Mouse (Mus musculus) stomach, embryonic 14.5 days (tissue): ENCODE measurements at regions not wholly inside any gene's neighbourhood (a gene's known extent, or its start where the extent isn't known, plus 50 kb on each side); places are given as distances from the start of the nearest gene placed in this dataset.

Source experiments
- ATAC-seq: fragments of 200-750 bp; cut with Nextera tagmentation; 2 replicates; pipeline ENCODE4 v1.8.0; 2017; ENCODE audit warnings: low read depth, moderate TSS enrichment; ENCODE audit not compliant: insufficient number of reproducible peaks, insufficient read depth, low FRiP score
- H3K27ac ChIP-seq: fragments of 300-500 bp; sonication (generic); 2 replicates; pipeline ENCODE4 v1.5.1; 2014; ENCODE audit warnings: mild to moderate bottlenecking, low read length, moderate library complexity, mixed read lengths
- H3K27me3 ChIP-seq: fragments of 300-500 bp; sonication (generic); 2 replicates; pipeline ENCODE4 v1.6.1; 2014; ENCODE audit warnings: low read length, control low read depth, mixed read lengths; ENCODE audit not compliant: control insufficient read depth, insufficient read depth
- H3K36me3 ChIP-seq: fragments of 300-500 bp; sonication (generic); 2 replicates; pipeline ENCODE4 v1.6.1; 2014; ENCODE audit warnings: mild to moderate bottlenecking, control low read depth, low read length, moderate library complexity, mixed read lengths; ENCODE audit not compliant: control insufficient read depth, insufficient read depth
- H3K4me1 ChIP-seq: fragments of 300-500 bp; sonication (generic); 2 replicates; pipeline ENCODE4 v1.6.1; 2014; ENCODE audit warnings: low read length, control low read depth, mixed read lengths; ENCODE audit not compliant: control insufficient read depth, insufficient read depth
- H3K4me2 ChIP-seq: fragments of 300-500 bp; sonication (generic); replicated peaks from 2 replicates; pipeline ENCODE4 v1.6.1; 2014; ENCODE audit warnings: low read depth, low read length, control low read depth
- H3K4me3 ChIP-seq: fragments of 300-500 bp; sonication (generic); 2 replicates; pipeline ENCODE4 v1.5.1; 2014; ENCODE audit warnings: low read depth, low read length, control low read depth
- H3K9ac ChIP-seq: fragments of 300-500 bp; sonication (generic); replicated peaks from 2 replicates; pipeline ENCODE4 v1.6.1; 2014; ENCODE audit warnings: low read depth, mild to moderate bottlenecking, control low read depth, low read length, moderate library complexity, mixed read lengths
- H3K9me3 ChIP-seq: fragments of 300-500 bp; sonication (generic); 2 replicates; pipeline ENCODE4 v1.6.1; 2016; ENCODE audit warnings: low read depth, low read length, control low read depth; ENCODE audit not compliant: control insufficient read depth
- WGBS: fragments of 180-500 bp; shearing (Covaris S2); extraction: QIAGEN DNeasy Blood & Tissue Kit; methylation state at CpG from one replicate; pipeline ENCODE4 v1.1.7; 2014; 5-methylcytosine and 5-hydroxymethylcytosine counted together

DNA sequence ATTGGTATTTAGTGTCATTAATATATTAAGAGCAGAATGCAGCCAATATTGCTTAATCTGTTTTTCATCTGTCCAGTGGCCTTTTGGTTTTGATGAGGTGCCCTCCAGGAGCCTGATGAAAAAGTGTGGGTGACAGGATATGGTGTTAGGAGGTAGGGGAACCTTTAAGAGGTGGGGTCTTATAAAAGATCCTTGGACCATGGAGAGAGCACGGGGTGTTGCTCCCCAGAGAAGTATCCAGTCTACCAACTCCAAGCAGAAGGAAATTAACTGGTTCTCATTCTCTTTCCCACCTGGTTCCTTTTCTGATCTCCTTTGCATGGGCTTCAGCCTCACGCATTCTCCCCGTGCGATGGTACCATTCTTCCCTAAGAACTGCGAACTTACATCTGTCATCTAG lies 75.7 kb upstream of the Zfp280d start:
- Histone ChIP-seq H3K9me3 (no peaks in the 10 kb centered on the region), H3K27me3 (no peaks in the 10 kb centered on the region), H3K9ac (no peak overlapping the region), H3K4me2 (no peak overlapping the region), H3K27ac (no peak overlapping the region), H3K4me3 (no peak overlapping the region), H3K36me3 (no peaks in the 10 kb centered on the region), H3K4me1 (no peaks in the 10 kb centered on the region)
- 96% methylated on average over 5 of the region's 5 CpGs for WGBS
- ATAC-seq: no peak

DNA sequence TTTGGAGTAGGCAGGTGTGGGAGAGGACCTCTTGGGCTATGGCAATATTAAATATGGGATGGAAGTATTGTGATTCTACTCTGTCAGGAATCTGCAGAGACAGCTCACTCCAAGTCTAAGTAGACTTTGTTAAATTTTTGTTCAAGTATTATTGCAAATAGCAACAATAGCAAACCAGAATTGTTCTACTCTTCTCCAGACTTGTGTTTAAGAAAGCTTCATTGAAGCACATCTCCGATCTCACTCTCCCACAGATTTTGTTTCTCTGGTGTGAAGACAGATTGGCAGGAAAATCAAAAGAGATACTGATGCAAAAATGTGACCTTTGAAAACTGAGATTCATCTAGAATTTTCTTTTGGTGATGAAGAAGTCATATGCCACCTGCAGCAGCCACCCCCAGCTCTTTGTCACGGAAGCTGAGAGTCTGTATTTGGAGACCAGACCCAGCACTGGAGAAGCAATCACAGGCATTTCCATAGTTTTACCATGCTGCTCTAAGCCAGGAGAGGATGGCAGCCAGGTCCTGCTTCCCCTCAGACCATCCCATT lies 70.2 kb upstream of the Zfp280d start:
- Histone ChIP-seq H3K4me2 (no peak overlapping the region), H3K27me3 (no peaks in the 10 kb centered on the region), H3K27ac (no peak overlapping the region), H3K9me3 (no peaks in the 10 kb centered on the region), H3K9ac (no peak overlapping the region), H3K4me1 (no peaks in the 10 kb centered on the region), H3K36me3 (no peaks in the 10 kb centered on the region), H3K4me3 (no peak overlapping the region)
- no peak for ATAC-seq
- WGBS: 91% methylated on average over 2 of the region's 2 CpGs

DNA sequence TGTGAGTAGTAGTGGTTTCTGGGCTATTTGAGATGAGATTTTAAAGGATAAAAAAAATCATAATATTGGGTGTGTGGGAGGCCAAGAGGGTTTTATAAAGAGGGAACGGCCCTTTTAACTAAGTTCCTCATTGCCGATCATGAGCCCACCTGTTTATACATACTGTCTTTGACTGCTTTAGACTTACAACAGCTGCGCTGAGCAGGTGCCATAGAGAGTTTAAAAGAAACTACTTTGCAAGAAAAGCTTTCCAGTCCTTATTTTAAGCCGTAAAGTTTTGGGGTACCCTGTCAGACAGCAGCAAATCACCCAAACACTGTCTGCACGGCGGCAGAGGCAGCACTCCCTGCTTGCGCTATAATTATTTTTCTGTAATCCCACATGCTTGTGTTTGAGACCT lies 68.8 kb upstream of the Zfp280d start:
- Histone ChIP-seq H3K4me2 (no peak overlapping the region), H3K9me3 (no peaks in the 10 kb centered on the region), H3K4me1 (no peaks in the 10 kb centered on the region), H3K9ac (no peak overlapping the region), H3K27ac (no peak overlapping the region), H3K4me3 (no peak overlapping the region), H3K36me3 (no peaks in the 10 kb centered on the region), H3K27me3 (no peaks in the 10 kb centered on the region)
- WGBS: 53% methylated on average over 7 of the region's 7 CpGs
- no peak for ATAC-seq

DNA sequence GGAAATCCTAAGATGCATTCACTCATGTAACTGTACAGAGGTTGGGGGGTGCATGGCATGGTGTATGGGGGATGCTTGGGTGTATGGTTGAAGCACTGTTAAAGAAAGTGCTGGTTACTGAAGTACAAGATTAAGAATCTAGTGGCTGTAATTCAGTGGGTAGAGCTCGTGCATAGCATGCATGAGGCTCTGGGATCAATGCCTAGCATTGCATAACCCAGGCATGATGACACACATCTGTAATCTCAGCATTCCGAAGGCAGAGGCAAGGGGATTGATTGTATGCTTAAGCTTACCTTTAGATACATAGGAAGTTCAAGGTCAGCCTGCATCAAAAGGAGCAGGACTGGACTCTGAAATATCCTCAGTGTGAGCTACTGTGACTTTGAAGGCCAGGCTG lies 67.7 kb upstream of the Zfp280d start:
- Histone ChIP-seq H3K4me1 (no peaks in the 10 kb centered on the region), H3K4me2 (no peak overlapping the region), H3K4me3 (no peak overlapping the region), H3K27ac (no peak overlapping the region), H3K27me3 (no peaks in the 10 kb centered on the region), H3K9ac (no peak overlapping the region), H3K36me3 (no peaks in the 10 kb centered on the region), H3K9me3 (no peaks in the 10 kb centered on the region)
- ATAC-seq: no peak
- WGBS: 56% methylated on average over 2 of the region's 2 CpGs

DNA sequence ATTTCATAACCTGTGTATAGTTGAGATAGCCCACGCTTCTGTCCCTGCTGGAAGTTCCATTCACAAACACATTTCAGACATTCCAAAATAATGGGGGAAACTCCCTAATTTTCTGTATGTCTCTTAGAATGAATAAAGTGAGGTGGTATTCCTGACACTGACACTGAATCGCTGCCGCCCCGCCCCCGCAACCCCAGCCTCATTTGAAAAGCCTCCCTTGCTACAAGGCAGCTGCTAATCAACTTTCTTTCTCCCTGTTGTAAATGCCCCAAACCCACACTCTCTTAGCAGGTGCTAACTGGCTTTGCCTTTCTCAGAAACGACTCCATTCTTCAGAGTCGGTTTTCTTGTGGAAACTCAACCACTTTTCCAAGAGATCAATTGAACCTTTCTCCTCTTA lies 66.4 kb upstream of the Zfp280d start:
- no peak overlapping the region for H3K27ac ChIP-seq
- H3K4me3 ChIP-seq: no peak overlapping the region
- ATAC-seq: no peak
- H3K4me2 ChIP-seq: no peak overlapping the region
- H3K9me3 ChIP-seq: no peaks in the 10 kb centered on the region
- H3K9ac ChIP-seq: no peak overlapping the region
- no peaks in the 10 kb centered on the region for H3K4me1 ChIP-seq
- no peaks in the 10 kb centered on the region for H3K36me3 ChIP-seq
- no peaks in the 10 kb centered on the region for H3K27me3 ChIP-seq
- WGBS: 57% methylated on average over 7 of the region's 7 CpGs

DNA sequence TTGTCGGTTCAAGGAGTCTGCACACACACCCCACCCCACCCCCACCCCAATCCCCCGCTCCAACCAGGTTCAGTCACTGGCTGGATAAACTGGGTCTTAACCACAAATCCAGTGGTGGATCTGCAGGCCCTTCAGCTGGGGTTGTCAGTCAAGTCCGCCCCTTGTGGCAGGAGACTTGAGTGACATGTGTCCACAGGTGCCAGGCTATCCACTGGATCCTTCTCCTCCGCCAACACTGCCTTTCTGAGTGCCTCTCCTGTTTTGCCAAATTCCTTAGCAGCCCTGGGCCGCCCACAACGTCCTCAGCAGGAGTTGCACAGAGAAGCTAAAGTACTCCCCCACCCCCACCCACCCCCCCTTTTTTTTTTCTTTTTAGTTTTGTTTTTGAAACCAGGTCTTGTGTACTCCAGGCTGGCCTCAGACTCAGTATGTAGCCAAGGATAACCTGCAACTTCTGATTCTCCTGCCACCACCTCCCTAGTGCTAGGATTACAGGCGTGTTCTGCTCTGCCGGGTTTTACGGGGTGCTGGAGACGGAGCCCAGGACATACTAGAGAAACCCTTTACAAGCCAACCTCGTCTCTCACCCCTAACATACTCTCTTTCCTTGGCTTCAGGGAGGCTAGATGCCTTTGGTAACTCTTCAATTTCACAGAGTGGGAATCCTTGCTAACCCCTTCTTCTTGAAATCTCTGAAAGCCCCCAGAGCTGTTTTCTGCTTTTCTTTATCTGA lies 57.2 kb upstream of the Zfp280d start:
- 77% methylated on average over 11 of the region's 11 CpGs for WGBS
- H3K9me3 ChIP-seq: no peaks in the 10 kb centered on the region
- ATAC-seq: no peak

DNA sequence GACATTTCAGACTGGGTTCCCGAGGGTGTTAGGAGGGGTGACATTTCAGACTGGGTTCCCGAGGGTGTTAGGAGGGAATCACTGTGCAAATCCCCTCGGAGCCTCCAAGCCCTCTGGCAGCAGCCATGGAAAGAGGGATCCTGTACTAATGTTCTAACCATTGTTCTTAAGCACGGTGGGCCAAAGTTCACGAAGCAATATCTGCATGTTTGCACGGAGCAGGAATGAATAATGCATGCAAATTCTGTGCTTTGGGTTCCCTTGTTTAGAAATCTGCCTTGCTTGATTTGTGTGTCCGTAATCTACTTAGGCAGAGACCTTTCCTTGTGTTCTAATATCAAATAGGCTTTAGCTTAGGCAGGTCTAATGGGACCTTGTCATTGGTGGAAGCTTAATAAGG lies 55.9 kb upstream of the Zfp280d start:
- WGBS: 61% methylated on average over 7 of the region's 7 CpGs

More for the DNA sequence above, 57.2 kb upstream of the Zfp280d start:
- Histone ChIP-seq H3K9ac (no peak overlapping the region), H3K27ac (no peak overlapping the region), H3K4me2 (no peak overlapping the region), H3K4me3 (no peak overlapping the region), H3K4me1 (no peaks in the 10 kb centered on the region), H3K36me3 (no peaks in the 10 kb centered on the region), H3K27me3 (no peaks in the 10 kb centered on the region)

DNA sequence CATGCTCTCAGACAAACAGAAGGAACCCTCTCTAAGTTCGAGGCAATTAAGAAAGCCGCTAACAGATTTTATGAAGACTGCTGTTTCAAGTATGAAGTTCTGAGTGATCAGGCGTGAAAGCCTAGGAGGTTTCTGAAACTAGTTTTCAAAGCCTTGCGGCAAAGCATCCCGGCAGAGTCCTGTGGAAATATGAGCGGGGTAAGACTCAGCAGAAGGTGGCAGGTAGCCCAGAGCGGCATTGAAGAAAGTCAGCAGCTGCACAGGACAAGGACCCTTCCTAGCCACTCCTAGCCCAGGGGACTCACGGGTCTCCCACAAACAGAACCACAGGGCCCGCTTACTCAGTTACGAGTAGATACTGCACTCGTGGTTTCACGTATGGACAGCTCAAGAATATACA lies 54.8 kb upstream of the Zfp280d start:
- Histone ChIP-seq H3K4me3 (no peak overlapping the region), H3K9ac (no peak overlapping the region), H3K36me3 (no peaks in the 10 kb centered on the region), H3K4me2 (no peak overlapping the region), H3K9me3 (no peaks in the 10 kb centered on the region), H3K27me3 (no peaks in the 10 kb centered on the region), H3K27ac (no peak overlapping the region), H3K4me1 (no peaks in the 10 kb centered on the region)
- 89% methylated on average over 12 of the region's 12 CpGs for WGBS
- no peak for ATAC-seq

More for the DNA sequence above, 55.9 kb upstream of the Zfp280d start:
- no peak for ATAC-seq
- Histone ChIP-seq H3K9me3 (no peaks in the 10 kb centered on the region), H3K27ac (no peak overlapping the region), H3K9ac (no peak overlapping the region), H3K4me3 (no peak overlapping the region), H3K4me2 (no peak overlapping the region), H3K4me1 (no peaks in the 10 kb centered on the region), H3K36me3 (no peaks in the 10 kb centered on the region), H3K27me3 (no peaks in the 10 kb centered on the region)

DNA sequence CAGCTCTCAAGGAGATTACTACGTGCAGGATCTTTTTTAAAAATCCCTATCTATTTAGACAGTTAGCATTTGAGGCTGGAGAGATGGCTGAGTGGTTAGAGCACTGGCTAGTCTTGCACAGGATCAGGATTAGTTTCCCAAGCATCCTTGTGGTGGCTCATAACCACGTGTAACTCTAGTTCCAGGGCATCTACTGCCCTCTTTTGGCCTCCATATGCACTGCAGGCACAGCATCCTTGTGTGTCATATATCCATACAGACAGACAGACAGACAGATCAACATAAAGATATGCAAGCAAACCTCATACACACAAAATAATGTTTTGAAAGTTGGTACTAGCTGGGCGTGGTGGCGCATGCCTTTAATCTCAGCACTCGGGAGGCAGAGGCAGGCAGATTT lies 53.3 kb upstream of the Zfp280d start:
- H3K36me3 ChIP-seq: no peaks in the 10 kb centered on the region
- H3K4me1 ChIP-seq: no peaks in the 10 kb centered on the region

More for the DNA sequence above, 53.3 kb upstream of the Zfp280d start:
- 87% methylated on average over 5 of the region's 5 CpGs for WGBS
- ATAC-seq: no peak
- Histone ChIP-seq H3K27ac (no peak overlapping the region), H3K9me3 (no peaks in the 10 kb centered on the region), H3K4me2 (no peak overlapping the region), H3K27me3 (no peaks in the 10 kb centered on the region), H3K4me3 (no peak overlapping the region), H3K9ac (no peak overlapping the region)
